Mouse (Mus musculus) heart, postnatal 14 days (tissue): ENCODE measurements at regions not wholly inside any gene's neighbourhood (a gene's known extent, or its start where the extent isn't known, plus 50 kb on each side); places are given as distances from the start of the nearest gene placed in this dataset.
A peak's percentile ranks its signal among the peaks of the same experiment; 100 is the strongest.

Experiments
- DNase-seq, 2 experiments: peaks; one replicate each; pipeline ENCODE4 v3.0.0; 2021 to 2022
- intact Hi-C: fragments of 180-260 bp; cut with DNase I; formaldehyde crosslinking; loops from one replicate; pipeline ENCODE4 v1.15.1; 2025

- intact Hi-C loops = no loop called here
- no peak for DNase-seq
These were observed 474.4 kb downstream of the Pcdh18 start for GRCm38 (mm10) chr3:49282679-49283078.

DNA sequence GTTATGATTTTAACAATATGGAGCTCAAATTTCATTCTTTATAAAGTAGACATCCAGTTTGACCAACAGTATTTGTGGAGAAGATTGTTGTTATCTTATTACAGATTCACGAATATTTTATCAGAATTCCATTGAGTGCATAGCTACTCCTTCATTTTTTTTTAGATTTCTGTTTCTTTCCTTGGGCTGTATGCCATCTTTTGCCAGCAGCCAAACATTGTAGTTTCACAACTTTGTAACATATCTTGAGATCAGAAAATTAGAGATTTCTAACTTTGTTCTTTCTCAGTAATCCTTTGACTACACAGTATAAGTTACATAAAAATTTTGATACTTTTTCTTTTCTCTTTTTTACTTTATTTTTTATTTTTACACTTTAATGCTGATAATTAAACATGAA, 478.8 kb downstream of the Pcdh18 start:
- intact Hi-C loops = no loop called here
- DNase-seq = no peak

- intact Hi-C loops = no loop called here
These were observed 482.7 kb downstream of the Pcdh18 start for GRCm38 (mm10) chr3:49274286-49274923.

GRCm38 (mm10) chr3:49266048-49266447, 491.1 kb downstream of the Pcdh18 start:
- DNase-seq = peak in 1 of 2 experiments; percentile 7
- intact Hi-C loops = loop anchor here (5.0 kb wide), 1 partner anchor 811 kb away; no protein-coding TSS in a partner anchor

More at GRCm38 (mm10) chr3:49274286-49274923, 482.7 kb downstream of the Pcdh18 start:
- DNase-seq = no peak
